Mouse (Mus musculus): ENCODE measurements around the gene Kdelr2.

Kdelr2 gene

GRCm38 (mm10) chr5:143471165-143471546 is 67.5 kb downstream of the Kdelr2 start:
- DNase-seq (ENCODE audit: low spot score in 2 of 2), result no peak
